Mouse (Mus musculus): ENCODE measurements at regions not wholly inside any gene's neighbourhood (a gene's known extent, or its start where the extent isn't known, plus 50 kb on each side); places are given as distances from the start of the nearest gene placed in this dataset.

- DNase-seq (ENCODE audit: low read depth, low spot score) = no peak
- peaks cover 29% of the 10 kb centered on the region for H3K27me3 ChIP-seq
- in situ Hi-C loops (cut with MboI; ENCODE audit: low pct_unique_long_range_greater_than_20kb) = no loop called here
- POLR2A ChIA-PET = no interaction called here
- no peak for TF ChIP-seq CTCF (IDR thresholded peaks at IDR 0.05)
- CTCF ChIA-PET = no interaction called here
- peak; percentile 44 for ATAC-seq
Measured at GRCm38 (mm10) chrX:140277327-140277947, 64.6 kb upstream of the Frmpd3 start.

- H3K27me3 ChIP-seq = peaks cover 29% of the 10 kb centered on the region
- ChIA-PET CTCF (no interaction called here), POLR2A (interaction anchor here (0.6 kb wide), 1 partner anchor 23 kb away, joined by 3 read pairs; no protein-coding TSS in a partner anchor)
- peak; percentile 10 for ATAC-seq
- no peak for TF ChIP-seq CTCF (IDR thresholded peaks at IDR 0.05)
- in situ Hi-C loops (cut with MboI; ENCODE audit: low pct_unique_long_range_greater_than_20kb) = no loop called here
- no peak for DNase-seq (ENCODE audit: low read depth, low spot score)
Measured at GRCm38 (mm10) chrX:140277978-140278729, 63.9 kb upstream of the Frmpd3 start.

DNA sequence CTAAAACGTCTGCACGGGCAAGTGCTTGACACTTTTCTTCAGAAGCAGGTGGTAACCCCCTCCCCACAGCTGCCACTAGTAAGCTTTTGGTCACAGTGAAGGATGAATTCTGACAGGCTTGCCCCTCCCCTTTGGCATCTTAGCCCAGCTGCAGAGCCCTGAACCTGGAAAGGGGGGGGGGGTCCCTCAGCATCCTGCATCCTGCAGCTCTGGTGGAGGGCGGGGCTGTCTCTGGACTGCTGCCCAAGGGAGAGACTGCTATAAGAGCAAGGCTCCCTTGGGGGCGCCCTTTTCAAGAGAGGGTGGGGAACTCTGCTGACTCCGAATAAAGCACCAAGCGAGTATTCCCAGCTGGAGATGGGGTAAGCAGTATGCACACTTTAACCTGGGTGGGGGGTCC, 62.8 kb upstream of the Frmpd3 start:
- POLR2A ChIA-PET = no interaction called here
- CTCF ChIA-PET = no interaction called here
- H3K27me3 ChIP-seq = peaks cover 29% of the 10 kb centered on the region
- ATAC-seq = no peak
- no peak for DNase-seq (ENCODE audit: low read depth, low spot score)
- TF ChIP-seq CTCF (IDR thresholded peaks at IDR 0.05) = no peak
- in situ Hi-C loops (cut with MboI; ENCODE audit: low pct_unique_long_range_greater_than_20kb) = no loop called here

- in situ Hi-C loops (cut with MboI; ENCODE audit: low pct_unique_long_range_greater_than_20kb) = no loop called here
- ATAC-seq (no peak), DNase-seq (ENCODE audit: low read depth, low spot score) (no peak)
- ChIA-PET CTCF (interaction anchor here (0.8 kb wide), 1 partner anchor 9 kb away, joined by 3 read pairs; no protein-coding TSS in a partner anchor), POLR2A (interaction anchor here (0.7 kb wide), 1 partner anchor 11 kb away, joined by 3 read pairs; no protein-coding TSS in a partner anchor)
- H3K27me3 ChIP-seq = peaks cover 25% of the 10 kb centered on the region
- no peak for TF ChIP-seq CTCF (IDR thresholded peaks at IDR 0.05)
Measured at GRCm38 (mm10) chrX:140280016-140280415, 62.0 kb upstream of the Frmpd3 start.
